ENCODE assay signal across 7 mouse cellular contexts in the genomic region with DNA sequence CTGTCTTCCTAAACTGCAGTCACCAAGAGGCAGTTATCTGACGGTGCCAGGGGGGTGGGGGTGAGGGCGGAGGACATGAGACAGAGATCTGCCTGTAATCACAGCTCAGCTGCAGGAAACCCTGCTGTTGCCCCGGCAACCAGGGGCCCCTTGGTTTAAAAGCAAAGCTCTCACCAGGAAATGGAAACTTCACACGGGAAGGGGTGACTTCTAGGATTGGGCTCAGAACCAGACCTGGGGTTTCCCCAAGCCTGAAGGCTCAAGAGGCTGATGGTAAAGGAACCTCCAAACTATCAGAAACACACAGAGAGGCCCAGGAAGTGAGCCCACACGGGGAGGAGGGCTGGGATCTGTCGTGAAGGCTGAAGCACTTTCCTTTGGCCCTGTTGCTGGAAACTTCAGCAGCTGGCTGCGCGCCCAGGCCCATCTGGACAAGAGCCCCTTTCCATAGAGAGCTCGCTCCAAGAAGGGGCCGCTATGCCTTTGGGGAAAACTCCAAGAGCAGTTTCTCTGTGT. TPM values are rescaled to one million over a fixed set of nuclear protein-coding genes. Genes with fewer than 3 reads are reported as not detected.
A peak's percentile ranks its signal among the peaks of the same experiment; 100 is the strongest.
DNase-seq lines count a peak whose midpoint lies in the region; ATAC-seq and TF ChIP-seq lines count a peak whose summit lies in the region.

No protein-coding gene starts in this region.

- DNase-seq in adrenal gland, postnatal 14 days = peak; percentile 91
- DNase-seq in heart, adult 8-10 months (ENCODE audit: low spot score) = peak; percentile 93
- DNase-seq in kidney, adult 2 months = peak; percentile 85
- peak; percentile 81 for DNase-seq in liver, embryonic 11.5 days (ENCODE audit: low spot score)
- DNase-seq in spleen, postnatal 36 days (ENCODE audit: low spot score in 2 of 2) = peak; percentile 91 to 92

- TF ChIP-seq POLR2A in kidney, adult 2 months (IDR thresholded peaks at IDR 0.05; ENCODE audit: low read depth, low read length) = no peak

- no peaks in the 10 kb centered on the region for H3K9me3 ChIP-seq in embryonic facial prominence, embryonic 12.5 days
- no peaks in the 10 kb centered on the region for H3K9me3 ChIP-seq in liver, embryonic 11.5 days (ENCODE audit: control insufficient read depth, low read length)

- no peaks in the 10 kb centered on the region for H3K27me3 ChIP-seq in embryonic facial prominence, embryonic 12.5 days
- H3K27me3 ChIP-seq in kidney, adult 2 months (replicated peaks; ENCODE audit: control insufficient read depth, insufficient read depth, low read length) = no peaks in the 10 kb centered on the region
- no peaks in the 10 kb centered on the region for H3K27me3 ChIP-seq in liver, embryonic 11.5 days (replicated peaks; ENCODE audit: control insufficient read depth, insufficient read depth, low read length)

- H3K9ac ChIP-seq in embryonic facial prominence, embryonic 12.5 days = no peak overlapping the region
- H3K9ac ChIP-seq in liver, embryonic 11.5 days (ENCODE audit: low read depth, low read length) = no peak overlapping the region

- WGBS in embryonic facial prominence, embryonic 12.5 days = 7% methylated on average over 10 of the region's 10 CpGs
- WGBS in kidney, adult 2 months = 20% methylated on average over 10 of the region's 10 CpGs
- whole genome bisulfite sequencing in liver, embryonic 11.5 days = 10% methylated on average over 10 of the region's 10 CpGs

- H3K4me3 ChIP-seq in embryonic facial prominence, embryonic 12.5 days = no peak overlapping the region
- no peak overlapping the region for H3K4me3 ChIP-seq in kidney, adult 2 months (ENCODE audit: insufficient read depth, low read depth, low read length)
- no peak overlapping the region for H3K4me3 ChIP-seq in liver, embryonic 11.5 days (ENCODE audit: low read depth, low read length)

- TF ChIP-seq CTCF in kidney, adult 2 months (conservative IDR thresholded peaks at IDR 0.05; ENCODE audit: insufficient read depth, insufficient read length, low read depth, low read length) = no peak

- peaks cover 55% of the 10 kb centered on the region for H3K4me1 ChIP-seq in embryonic facial prominence, embryonic 12.5 days
- peaks cover 41% of the 10 kb centered on the region for H3K4me1 ChIP-seq in kidney, adult 2 months (ENCODE audit: control insufficient read depth, insufficient read depth, low read length)
- H3K4me1 ChIP-seq in liver, embryonic 11.5 days (replicated peaks; ENCODE audit: control insufficient read depth, insufficient read depth, low read length) = peaks cover 45% of the 10 kb centered on the region

- peak; percentile 60 for ATAC-seq in embryonic facial prominence, embryonic 12.5 days (ENCODE audit: insufficient number of reproducible peaks, insufficient read depth, low FRiP score, low TSS enrichment)
- peak; percentile 76 for ATAC-seq in liver, embryonic 11.5 days (replicated peaks; ENCODE audit: low FRiP score)
- peak; percentile 75 for ATAC-seq in monocyte, adult 5-6 weeks (replicated peaks; ENCODE audit: insufficient number of reproducible peaks, low FRiP score, low TSS enrichment, poor library complexity, severe bottlenecking)

- peak overlapping the region; percentile 42 for H3K4me2 ChIP-seq in embryonic facial prominence, embryonic 12.5 days (replicated peaks)
- H3K4me2 ChIP-seq in liver, embryonic 11.5 days = peak overlapping the region; percentile 45

- H3K36me3 ChIP-seq in embryonic facial prominence, embryonic 12.5 days = peaks cover 30% of the 10 kb centered on the region
- no peaks in the 10 kb centered on the region for H3K36me3 ChIP-seq in kidney, adult 2 months (ENCODE audit: control insufficient read depth, insufficient read depth, low read length)
- peaks cover 4% of the 10 kb centered on the region; the same call in 1 of the 2 replicates for H3K36me3 ChIP-seq in liver, embryonic 11.5 days (ENCODE audit: control insufficient read depth, insufficient read depth, low read length)

- peak overlapping the region; percentile 99 for H3K27ac ChIP-seq in embryonic facial prominence, embryonic 12.5 days
- peak overlapping the region; percentile 74 for H3K27ac ChIP-seq in kidney, adult 2 months (ENCODE audit: insufficient read depth, low read depth, low read length)
- H3K27ac ChIP-seq in liver, embryonic 11.5 days (ENCODE audit: low read depth, low read length) = peak overlapping the region; percentile 81

RNA-seq across cellular contexts. Expression of a gene that starts 10.1 kb away (rescaled TPM):
- total RNA-seq in adrenal gland, postnatal 14 days (2021) = 146 and 152 TPM in 2 replicates
- polyA plus RNA-seq in embryonic facial prominence, embryonic 12.5 days (2016; fragmentation: Nextera tagmentation; extraction: Ambion mirVana) = 204 and 212 TPM in 2 replicates
- 100 to 1,000 TPM; 202 to 217 (median 212) TPM for total RNA-seq in heart, adult 8-10 months (2022)
- 76.5 and 87.9 TPM in 2 replicates for polyA plus RNA-seq in kidney, adult 2 months (2012; rRNA removed)
- 78.5 and 86.6 TPM in 2 replicates for polyA plus RNA-seq in liver, embryonic 11.5 days (2014; fragmentation: Nextera tagmentation; extraction: Ambion mirVana)
- 264 to 506 TPM (median 281 TPM) in 3 replicates for total RNA-seq in monocyte, adult 5-6 weeks (2017)

RNA-seq across cellular contexts. Expression of a gene that starts 54.8 kb away (rescaled TPM):
- 8.3 and 12.2 TPM in 2 replicates for total RNA-seq in adrenal gland, postnatal 14 days (2021)
- 0.67 and 0.78 TPM in 2 replicates for polyA plus RNA-seq in embryonic facial prominence, embryonic 12.5 days (2016; fragmentation: Nextera tagmentation; extraction: Ambion mirVana)
- 1 to 10 TPM; 5.9 to 9.4 (median 6.5) TPM for total RNA-seq in heart, adult 8-10 months (2022)
- 1.6 and 2.0 TPM in 2 replicates for polyA plus RNA-seq in kidney, adult 2 months (2012; rRNA removed)
- polyA plus RNA-seq in liver, embryonic 11.5 days (2014; fragmentation: Nextera tagmentation; extraction: Ambion mirVana) = 1.2 and 1.4 TPM in 2 replicates
- total RNA-seq in monocyte, adult 5-6 weeks (2017) = 41.1 to 55.7 TPM (median 42.3 TPM) in 3 replicates
